Mouse (Mus musculus): Measurements from ENCODE around the gene Syde2. TPM values are rescaled to one million over a fixed set of nuclear protein-coding genes. Genes with fewer than 3 reads are reported as not detected.

Gene Syde2
- polyA plus RNA-seq, 1 experiment, result 23.0 TPM

DNA sequence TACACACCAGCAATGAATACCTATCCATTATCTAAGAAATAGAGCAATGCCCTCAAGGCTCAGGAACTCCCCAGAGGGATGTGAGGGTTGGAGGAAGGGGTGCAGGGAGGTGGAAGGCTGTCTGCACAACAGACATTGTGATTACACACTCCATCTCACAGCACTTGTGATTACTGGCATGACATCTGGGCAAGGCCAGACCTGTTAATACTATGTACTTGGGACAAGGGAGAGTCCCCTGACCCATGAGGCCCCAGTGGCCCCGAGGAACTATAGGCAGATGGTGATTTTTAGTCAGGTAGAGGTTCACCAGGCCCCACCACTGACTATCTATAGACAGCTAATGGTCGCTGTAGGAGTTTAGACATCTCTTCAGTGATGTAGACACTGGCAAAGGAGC, 66.2 kb downstream of the Syde2 start:
- H3K27me3 ChIP-seq (ENCODE audit: control insufficient read depth, insufficient read depth, low read length, poor library complexity, severe bottlenecking), result no peaks in the 10 kb centered on the region
- H3K9ac ChIP-seq (ENCODE audit: low read depth, poor library complexity, severe bottlenecking), result no peak overlapping the region
- no peaks in the 10 kb centered on the region for H3K36me3 ChIP-seq (ENCODE audit: control insufficient read depth, insufficient read depth, low read length, poor library complexity, severe bottlenecking)
- no peak overlapping the region for H3K27ac ChIP-seq (ENCODE audit: insufficient read depth, low read length)
- no peaks in the 10 kb centered on the region for H3K9me3 ChIP-seq (replicated peaks; ENCODE audit: control insufficient read depth, insufficient read depth, low read length, poor library complexity, severe bottlenecking)
- H3K4me1 ChIP-seq (ENCODE audit: control insufficient read depth, insufficient read depth, low read length), result no peaks in the 10 kb centered on the region
- no peak for TF ChIP-seq EP300 (IDR thresholded peaks at IDR 0.05; ENCODE audit: insufficient read depth, low read depth, low read length)
- TF ChIP-seq CTCF (IDR thresholded peaks at IDR 0.05; ENCODE audit: low read depth, low read length), result no peak
- TF ChIP-seq POLR2A (IDR thresholded peaks at IDR 0.05; ENCODE audit: insufficient read depth, low read length), result no peak
- H3K4me3 ChIP-seq (ENCODE audit: low read depth, low read length), result no peak overlapping the region

- H3K36me3 ChIP-seq (ENCODE audit: control insufficient read depth, insufficient read depth, low read length, poor library complexity, severe bottlenecking), result no peaks in the 10 kb centered on the region
- no peak overlapping the region for H3K9ac ChIP-seq (ENCODE audit: low read depth, poor library complexity, severe bottlenecking)
- TF ChIP-seq CTCF (IDR thresholded peaks at IDR 0.05; ENCODE audit: low read depth, low read length) (no peak), POLR2A (IDR thresholded peaks at IDR 0.05; ENCODE audit: insufficient read depth, low read length) (no peak), EP300 (IDR thresholded peaks at IDR 0.05; ENCODE audit: insufficient read depth, low read depth, low read length) (no peak)
- no peaks in the 10 kb centered on the region for H3K9me3 ChIP-seq (replicated peaks; ENCODE audit: control insufficient read depth, insufficient read depth, low read length, poor library complexity, severe bottlenecking)
- no peak overlapping the region for H3K27ac ChIP-seq (ENCODE audit: insufficient read depth, low read length)
- H3K4me3 ChIP-seq (ENCODE audit: low read depth, low read length), result no peak overlapping the region
- H3K4me1 ChIP-seq (ENCODE audit: control insufficient read depth, insufficient read depth, low read length), result no peaks in the 10 kb centered on the region
- no peaks in the 10 kb centered on the region for H3K27me3 ChIP-seq (ENCODE audit: control insufficient read depth, insufficient read depth, low read length, poor library complexity, severe bottlenecking)
Observed at GRCm38 (mm10) chr3:146057131-146057530, 69.5 kb downstream of the Syde2 start.

- no peak overlapping the region for H3K4me3 ChIP-seq (ENCODE audit: low read depth, low read length)
- no peaks in the 10 kb centered on the region for H3K27me3 ChIP-seq (ENCODE audit: control insufficient read depth, insufficient read depth, low read length, poor library complexity, severe bottlenecking)
- H3K36me3 ChIP-seq (ENCODE audit: control insufficient read depth, insufficient read depth, low read length, poor library complexity, severe bottlenecking), result no peaks in the 10 kb centered on the region
- TF ChIP-seq POLR2A (IDR thresholded peaks at IDR 0.05; ENCODE audit: insufficient read depth, low read length) (no peak), EP300 (IDR thresholded peaks at IDR 0.05; ENCODE audit: insufficient read depth, low read depth, low read length) (no peak), CTCF (IDR thresholded peaks at IDR 0.05; ENCODE audit: low read depth, low read length) (peak; percentile 56)
- no peaks in the 10 kb centered on the region for H3K9me3 ChIP-seq (replicated peaks; ENCODE audit: control insufficient read depth, insufficient read depth, low read length, poor library complexity, severe bottlenecking)
- no peak overlapping the region for H3K9ac ChIP-seq (ENCODE audit: low read depth, poor library complexity, severe bottlenecking)
- no peak overlapping the region for H3K27ac ChIP-seq (ENCODE audit: insufficient read depth, low read length)
- no peaks in the 10 kb centered on the region for H3K4me1 ChIP-seq (ENCODE audit: control insufficient read depth, insufficient read depth, low read length)
Observed at GRCm38 (mm10) chr3:146058263-146058662, 70.6 kb downstream of the Syde2 start.

DNA sequence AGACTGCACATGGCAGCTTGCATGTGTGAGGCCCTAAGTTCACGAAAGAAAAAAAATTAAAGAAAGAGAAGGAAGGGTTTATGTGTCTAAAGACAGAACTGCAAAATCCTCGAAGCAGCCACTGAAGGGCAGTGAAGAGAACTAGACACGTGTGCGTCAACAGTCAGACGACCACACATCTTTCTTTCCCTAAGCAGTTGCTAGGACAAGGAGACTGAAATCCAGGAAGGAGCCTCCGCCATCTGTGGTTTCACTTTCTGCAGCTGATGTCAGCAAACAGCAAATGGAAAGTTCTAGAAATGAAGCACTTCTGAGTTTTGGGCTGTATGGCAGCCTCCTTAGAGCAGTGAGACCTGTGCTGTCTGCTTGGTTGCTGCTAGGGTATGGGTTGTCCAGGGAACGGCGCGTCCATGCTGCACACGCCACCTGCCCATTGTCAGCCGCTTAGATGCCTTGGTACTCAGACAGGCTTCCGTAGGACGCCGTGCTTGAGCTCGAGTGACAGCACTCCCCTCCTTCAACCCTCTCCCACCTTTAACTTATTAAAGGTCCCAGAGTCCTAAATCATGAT, 71.8 kb downstream of the Syde2 start:
- no peak for TF ChIP-seq EP300 (IDR thresholded peaks at IDR 0.05; ENCODE audit: insufficient read depth, low read depth, low read length)
- TF ChIP-seq POLR2A (IDR thresholded peaks at IDR 0.05; ENCODE audit: insufficient read depth, low read length), result no peak
- TF ChIP-seq CTCF (IDR thresholded peaks at IDR 0.05; ENCODE audit: low read depth, low read length), result no peak
- no peak overlapping the region for H3K9ac ChIP-seq (ENCODE audit: low read depth, poor library complexity, severe bottlenecking)
- H3K36me3 ChIP-seq (ENCODE audit: control insufficient read depth, insufficient read depth, low read length, poor library complexity, severe bottlenecking), result no peaks in the 10 kb centered on the region
- H3K9me3 ChIP-seq (replicated peaks; ENCODE audit: control insufficient read depth, insufficient read depth, low read length, poor library complexity, severe bottlenecking), result no peaks in the 10 kb centered on the region
- no peaks in the 10 kb centered on the region for H3K27me3 ChIP-seq (ENCODE audit: control insufficient read depth, insufficient read depth, low read length, poor library complexity, severe bottlenecking)
- no peak overlapping the region for H3K27ac ChIP-seq (ENCODE audit: insufficient read depth, low read length)
- no peak overlapping the region for H3K4me3 ChIP-seq (ENCODE audit: low read depth, low read length)
- H3K4me1 ChIP-seq (ENCODE audit: control insufficient read depth, insufficient read depth, low read length), result no peaks in the 10 kb centered on the region

GRCm38 (mm10) chr3:146063146-146063545, 75.5 kb downstream of the Syde2 start:
- Histone ChIP-seq H3K9me3 (replicated peaks; ENCODE audit: control insufficient read depth, insufficient read depth, low read length, poor library complexity, severe bottlenecking) (no peaks in the 10 kb centered on the region), H3K36me3 (ENCODE audit: control insufficient read depth, insufficient read depth, low read length, poor library complexity, severe bottlenecking) (no peaks in the 10 kb centered on the region), H3K4me3 (ENCODE audit: low read depth, low read length) (no peak overlapping the region), H3K27me3 (ENCODE audit: control insufficient read depth, insufficient read depth, low read length, poor library complexity, severe bottlenecking) (no peaks in the 10 kb centered on the region), H3K27ac (ENCODE audit: insufficient read depth, low read length) (no peak overlapping the region), H3K9ac (ENCODE audit: low read depth, poor library complexity, severe bottlenecking) (no peak overlapping the region), H3K4me1 (ENCODE audit: control insufficient read depth, insufficient read depth, low read length) (no peaks in the 10 kb centered on the region)
- no peak for TF ChIP-seq EP300 (IDR thresholded peaks at IDR 0.05; ENCODE audit: insufficient read depth, low read depth, low read length)
- TF ChIP-seq CTCF (IDR thresholded peaks at IDR 0.05; ENCODE audit: low read depth, low read length), result no peak
- no peak for TF ChIP-seq POLR2A (IDR thresholded peaks at IDR 0.05; ENCODE audit: insufficient read depth, low read length)

GRCm38 (mm10) chr3:146069276-146069675, 81.6 kb downstream of the Syde2 start:
- no peaks in the 10 kb centered on the region for H3K4me1 ChIP-seq (ENCODE audit: control insufficient read depth, insufficient read depth, low read length)
- H3K27me3 ChIP-seq (ENCODE audit: control insufficient read depth, insufficient read depth, low read length, poor library complexity, severe bottlenecking), result no peaks in the 10 kb centered on the region
- no peak for TF ChIP-seq CTCF (IDR thresholded peaks at IDR 0.05; ENCODE audit: low read depth, low read length)
- no peak for TF ChIP-seq EP300 (IDR thresholded peaks at IDR 0.05; ENCODE audit: insufficient read depth, low read depth, low read length)
- no peak for TF ChIP-seq POLR2A (IDR thresholded peaks at IDR 0.05; ENCODE audit: insufficient read depth, low read length)
- no peak overlapping the region for H3K4me3 ChIP-seq (ENCODE audit: low read depth, low read length)
- no peaks in the 10 kb centered on the region for H3K36me3 ChIP-seq (ENCODE audit: control insufficient read depth, insufficient read depth, low read length, poor library complexity, severe bottlenecking)
- no peak overlapping the region for H3K27ac ChIP-seq (ENCODE audit: insufficient read depth, low read length)
- no peak overlapping the region for H3K9ac ChIP-seq (ENCODE audit: low read depth, poor library complexity, severe bottlenecking)
- H3K9me3 ChIP-seq (replicated peaks; ENCODE audit: control insufficient read depth, insufficient read depth, low read length, poor library complexity, severe bottlenecking), result no peaks in the 10 kb centered on the region

Other genes with a start within 250 kb of the Syde2 start
- gene Ddah1, start 229.2 kb upstream of the Syde2 start, polyA plus RNA-seq (2011; ENCODE audit: insufficient read depth, insufficient read length, low read depth, missing spikeins), result 43.7 and 45.1 TPM in 2 replicates
- 39.1 and 43.2 TPM in 2 replicates for gene Bcl10, start 65.1 kb upstream of the Syde2 start, polyA plus RNA-seq (2011; ENCODE audit: insufficient read depth, insufficient read length, low read depth, missing spikeins)
- 17.1 and 30.1 TPM in 2 replicates for gene 2410004B18Rik, start 49.9 kb upstream of the Syde2 start, polyA plus RNA-seq (2011; ENCODE audit: insufficient read depth, insufficient read length, low read depth, missing spikeins)
- gene Wdr63, start 120.3 kb downstream of the Syde2 start, polyA plus RNA-seq (2011; ENCODE audit: insufficient read depth, insufficient read length, low read depth, missing spikeins), result not detected in 2 replicates
- gene Mcoln3, start 129.6 kb downstream of the Syde2 start, polyA plus RNA-seq (2011; ENCODE audit: insufficient read depth, insufficient read length, low read depth, missing spikeins), result 13.1 and 15.2 TPM in 2 replicates
- gene Mcoln2, start 162.0 kb downstream of the Syde2 start, polyA plus RNA-seq (2011; ENCODE audit: insufficient read depth, insufficient read length, low read depth, missing spikeins), result not detected in 2 replicates
- gene Lpar3, start 233.1 kb downstream of the Syde2 start, polyA plus RNA-seq (2011; ENCODE audit: insufficient read depth, insufficient read length, low read depth, missing spikeins), result 0.27 and 0.33 TPM in 2 replicates

Data from ES-Bruce4 (cell line).